Mouse (Mus musculus) inflammation-experienced regulatory T-cells, adult 6 months (primary cell): ENCODE results near the gene Ormdl3. TPM values are rescaled to one million over a fixed set of nuclear protein-coding genes. Genes with fewer than 3 reads are reported as not detected.
"Not testable (repeated sequence)": the region's sequence is repeated elsewhere in the genome, so short reads cannot be mapped to it uniquely, and the experiment has no call there.

Experiments
- ATAC-seq: one replicate; pipeline ENCODE4 v1.8.0; 2017
- polyA plus RNA-seq, 3 experiments: library from polyadenylated mRNA; unstranded; fragments of 100-300 nt; shearing (Covaris generic); gene quantifications; one replicate each; pipeline ENCODE4 v1.2.1; 2017

Ormdl3 gene
- polyA plus RNA-seq, result 10 to 100 TPM; 23.6 to 31.0 (median 30.7) TPM

GRCm38 (mm10) chr11:98586892-98587563 is at the start of gene Ormdl3:
Gene Ormdl3, minus strand, starts transcription at chr11:98587368.
- peak; percentile 95 for ATAC-seq

DNA sequence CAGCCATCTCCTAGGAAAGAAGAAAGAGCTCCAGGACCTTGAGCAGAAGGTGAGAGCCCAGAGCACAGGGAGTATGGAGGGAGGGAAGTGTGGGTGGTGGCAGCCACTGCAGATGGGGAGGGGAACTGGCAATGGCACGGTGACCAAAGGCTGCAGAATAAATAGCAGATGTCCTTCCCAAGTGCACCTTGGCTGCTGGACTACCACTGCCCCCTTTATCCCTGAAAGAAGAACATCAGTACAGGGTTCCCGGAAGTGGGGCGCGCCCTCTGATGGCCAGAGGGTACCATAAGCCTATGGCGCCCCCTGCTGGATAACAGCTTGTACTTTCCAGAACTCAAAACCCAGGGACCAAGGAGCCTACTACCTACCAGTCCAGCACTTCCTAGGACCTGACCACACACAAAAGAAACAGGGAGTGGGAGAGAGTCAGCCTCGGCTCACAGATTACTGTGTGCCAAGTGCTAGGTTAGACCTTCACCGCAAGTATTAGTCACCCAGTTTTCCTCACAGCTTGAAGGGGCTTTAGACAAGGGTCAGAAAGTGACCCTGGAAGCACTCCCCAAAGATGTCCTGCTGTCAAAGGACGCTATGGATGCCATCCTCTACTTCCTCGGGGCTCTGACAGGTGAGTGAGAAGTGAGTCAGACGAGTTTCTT is 48.3 kb upstream of the Ormdl3 start:
- ATAC-seq, result peak; percentile 64

DNA sequence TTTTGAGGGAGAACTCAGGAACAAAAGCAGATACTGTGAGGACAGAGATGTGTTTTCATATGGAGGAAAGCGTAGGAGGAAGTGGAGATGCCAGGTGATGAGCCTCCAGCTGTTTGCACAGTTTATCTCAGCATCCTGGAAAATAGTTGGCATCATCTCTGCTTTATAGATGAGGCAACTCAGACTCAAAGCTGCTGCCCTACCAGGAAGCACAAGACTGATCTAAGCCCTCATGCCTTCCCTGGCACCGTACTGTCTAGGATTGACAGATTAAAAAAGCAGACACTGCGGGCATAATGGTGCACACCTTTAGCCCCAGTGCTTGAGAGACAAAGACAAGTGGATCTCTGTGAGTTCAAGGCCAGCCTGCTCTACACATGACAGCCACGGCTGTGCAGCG is 43.5 kb upstream of the Ormdl3 start:
- ATAC-seq, result no peak

DNA sequence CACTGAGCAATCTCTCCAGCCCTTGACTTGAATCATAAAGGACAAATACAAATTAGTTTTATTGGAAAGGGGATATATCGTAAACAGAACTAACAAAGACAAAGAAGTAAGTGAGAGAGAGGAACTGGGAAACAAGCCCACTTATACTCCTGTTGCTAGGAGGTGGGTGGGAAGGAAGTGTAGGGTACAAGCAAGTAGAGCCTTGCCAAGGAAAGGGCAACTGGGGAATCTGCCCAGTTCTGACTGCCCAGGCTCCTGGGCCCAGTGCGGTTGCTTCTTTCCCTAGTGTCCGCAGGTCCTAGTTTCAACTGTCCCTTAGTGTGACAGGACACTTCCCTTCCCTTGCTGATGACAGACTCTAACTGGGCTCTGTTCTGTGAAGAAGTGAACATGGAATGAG is 41.5 kb upstream of the Ormdl3 start:
- ATAC-seq, result no peak

- no peak for ATAC-seq
These were observed 38.6 kb upstream of the Ormdl3 start, which contains the start of the genes Gm12355 and Gsdma3 for GRCm38 (mm10) chr11:98625611-98626410. Gene Gm12355, minus strand, starts transcription at chr11:98625661. Gene Gsdma3, plus strand, starts transcription at chr11:98626360.

DNA sequence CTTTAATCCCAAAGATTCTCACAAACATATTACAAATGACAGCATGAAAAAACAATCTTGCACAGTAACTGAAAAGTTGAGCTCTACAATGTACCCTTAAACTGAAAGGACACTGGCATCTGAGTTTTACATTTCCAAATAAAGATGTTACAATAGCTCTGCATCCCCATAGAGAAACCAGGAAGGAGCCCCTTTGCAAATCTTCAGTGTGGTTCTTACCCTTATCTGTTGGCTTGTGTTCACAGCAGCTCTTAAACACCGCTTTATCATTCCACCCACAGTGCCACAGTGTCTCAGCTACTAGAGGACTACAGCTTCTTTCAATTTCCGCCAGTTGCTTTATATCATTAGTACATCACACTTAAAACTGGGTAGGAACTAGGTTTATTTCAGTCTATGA is 37.2 kb upstream of the Ormdl3 start:
- not testable (repeated sequence) for ATAC-seq

GRCm38 (mm10) chr11:98623981-98624380 is 36.8 kb upstream of the Ormdl3 start:
- ATAC-seq, result not testable (repeated sequence)

DNA sequence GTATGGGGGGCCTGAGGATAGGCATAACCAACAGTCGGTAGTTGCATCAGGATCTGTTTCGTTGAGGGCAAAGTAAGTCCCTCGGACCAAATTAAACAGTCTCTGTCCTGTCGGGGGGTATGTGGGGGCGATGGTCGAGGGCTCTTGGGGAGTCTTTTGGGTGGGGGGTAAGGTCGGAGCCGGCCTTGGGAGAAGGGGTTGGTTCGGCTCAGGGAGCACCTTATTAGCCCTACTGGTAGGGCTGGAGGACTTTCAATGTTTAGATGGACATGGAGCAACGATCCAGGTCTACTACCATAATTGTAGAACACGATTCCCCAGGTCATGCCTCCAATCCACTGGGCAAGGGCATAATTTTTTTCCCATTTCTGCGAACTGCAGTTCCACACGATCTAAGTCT is 33.6 kb upstream of the Ormdl3 start:
- no peak for ATAC-seq

GRCm38 (mm10) chr11:98606763-98607162 is 19.6 kb upstream of the Ormdl3 start:
- ATAC-seq, result peak; percentile 50

DNA sequence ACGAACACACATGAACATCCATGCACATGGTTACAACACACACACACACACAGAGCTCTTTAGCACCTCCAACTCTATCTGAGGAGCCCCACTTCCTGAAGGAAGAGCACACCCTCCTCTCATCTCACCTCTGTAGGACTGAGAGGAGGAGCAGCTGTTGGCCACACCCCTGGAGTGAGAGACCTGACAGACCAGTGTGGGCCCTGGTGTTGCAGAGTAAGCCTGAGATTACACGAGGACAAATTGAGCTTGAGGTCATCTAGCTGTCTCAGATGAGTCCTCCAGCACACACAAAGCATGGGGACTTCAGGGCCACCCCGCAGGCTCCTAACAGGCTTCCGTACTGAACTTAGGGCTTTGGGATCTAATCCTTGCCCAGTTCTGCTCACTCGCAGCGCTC is 17.7 kb upstream of the Ormdl3 start:
- not testable (repeated sequence) for ATAC-seq

- no peak for ATAC-seq
These were observed 16.8 kb upstream of the Ormdl3 start for GRCm38 (mm10) chr11:98603953-98604352.

DNA sequence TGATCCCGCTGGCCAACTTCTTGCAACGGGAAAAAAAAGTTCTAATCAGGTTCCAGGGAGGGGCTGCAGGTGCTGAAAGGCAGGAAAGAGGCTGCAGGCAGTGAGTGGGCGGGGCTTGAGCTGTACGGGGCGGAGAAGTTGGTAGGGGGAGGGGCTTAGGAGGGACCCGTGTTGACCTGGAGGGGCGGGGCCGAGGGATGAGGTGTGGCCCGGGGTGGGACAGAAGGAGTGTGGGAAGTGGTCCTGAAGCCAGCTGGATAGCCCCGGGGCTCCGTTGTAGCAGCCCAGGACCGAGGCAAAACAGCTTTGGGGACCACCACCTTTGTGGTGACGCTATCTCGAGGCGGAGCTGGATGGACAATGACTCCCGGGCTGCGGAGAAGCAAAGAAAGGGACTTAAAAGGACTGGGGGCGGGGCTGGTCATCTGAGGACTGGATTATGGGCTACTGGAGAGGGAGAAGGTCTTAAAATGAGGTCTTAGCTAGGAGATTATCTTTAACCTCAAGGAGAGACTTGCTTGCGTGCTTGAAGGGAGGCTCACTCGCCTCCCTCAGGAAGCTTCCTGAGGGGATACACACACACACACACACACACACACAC is 15.0 kb upstream of the Ormdl3 start:
- ATAC-seq, result no peak

GRCm38 (mm10) chr11:98599291-98599690 is 12.1 kb upstream of the Ormdl3 start:
- no peak for ATAC-seq

GRCm38 (mm10) chr11:98598851-98599290 is 11.7 kb upstream of the Ormdl3 start:
- ATAC-seq, result no peak

GRCm38 (mm10) chr11:98597991-98598390 is 10.8 kb upstream of the Ormdl3 start, which contains the start of gene Lrrc3c:
Gene Lrrc3c, plus strand, starts transcription at chr11:98598291.
- no peak for ATAC-seq

- peak; percentile 92 for ATAC-seq
These were observed 10.2 kb upstream of the Ormdl3 start for GRCm38 (mm10) chr11:98597363-98597762.

GRCm38 (mm10) chr11:98595955-98596354 is 8.8 kb upstream of the Ormdl3 start:
- ATAC-seq, result no peak

DNA sequence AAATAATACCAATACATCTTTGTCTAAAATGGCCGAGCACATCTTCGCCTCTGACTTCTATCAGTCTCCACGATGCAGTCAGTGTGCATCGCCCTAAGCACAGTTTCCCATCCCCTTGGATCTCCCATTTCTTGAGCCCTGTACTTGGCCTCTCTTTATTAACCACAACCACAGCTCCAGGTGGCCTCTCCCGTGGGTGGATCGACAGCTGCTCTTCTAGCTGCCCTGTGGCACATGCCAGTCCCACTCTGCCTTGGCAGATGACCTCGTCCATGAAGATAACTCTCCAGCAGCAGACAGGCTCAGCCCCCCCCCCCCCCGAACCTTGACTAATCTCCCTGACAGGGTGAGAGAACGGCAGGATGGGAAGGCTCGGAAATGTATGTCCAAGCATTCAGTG is 8.3 kb upstream of the Ormdl3 start:
- no peak for ATAC-seq

DNA sequence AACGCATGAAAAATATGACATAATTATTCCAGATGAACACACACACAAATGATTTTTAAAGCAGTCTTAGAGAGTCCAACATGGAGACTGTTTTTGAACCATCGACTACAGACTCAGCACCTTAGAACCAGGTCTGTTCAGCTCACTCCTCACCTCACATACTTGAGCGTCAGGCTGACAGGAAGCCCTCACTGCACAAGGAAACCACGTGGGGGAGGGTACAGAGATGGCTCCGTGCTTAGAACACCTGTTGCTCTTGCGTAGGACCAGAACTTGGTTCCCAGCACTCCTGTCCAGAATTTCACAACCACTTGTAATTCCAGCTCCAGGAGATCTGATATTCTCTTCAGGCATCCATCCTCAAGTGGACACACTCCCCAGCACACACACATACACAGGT is 7.9 kb upstream of the Ormdl3 start:
- ATAC-seq, result peak; percentile 44

DNA sequence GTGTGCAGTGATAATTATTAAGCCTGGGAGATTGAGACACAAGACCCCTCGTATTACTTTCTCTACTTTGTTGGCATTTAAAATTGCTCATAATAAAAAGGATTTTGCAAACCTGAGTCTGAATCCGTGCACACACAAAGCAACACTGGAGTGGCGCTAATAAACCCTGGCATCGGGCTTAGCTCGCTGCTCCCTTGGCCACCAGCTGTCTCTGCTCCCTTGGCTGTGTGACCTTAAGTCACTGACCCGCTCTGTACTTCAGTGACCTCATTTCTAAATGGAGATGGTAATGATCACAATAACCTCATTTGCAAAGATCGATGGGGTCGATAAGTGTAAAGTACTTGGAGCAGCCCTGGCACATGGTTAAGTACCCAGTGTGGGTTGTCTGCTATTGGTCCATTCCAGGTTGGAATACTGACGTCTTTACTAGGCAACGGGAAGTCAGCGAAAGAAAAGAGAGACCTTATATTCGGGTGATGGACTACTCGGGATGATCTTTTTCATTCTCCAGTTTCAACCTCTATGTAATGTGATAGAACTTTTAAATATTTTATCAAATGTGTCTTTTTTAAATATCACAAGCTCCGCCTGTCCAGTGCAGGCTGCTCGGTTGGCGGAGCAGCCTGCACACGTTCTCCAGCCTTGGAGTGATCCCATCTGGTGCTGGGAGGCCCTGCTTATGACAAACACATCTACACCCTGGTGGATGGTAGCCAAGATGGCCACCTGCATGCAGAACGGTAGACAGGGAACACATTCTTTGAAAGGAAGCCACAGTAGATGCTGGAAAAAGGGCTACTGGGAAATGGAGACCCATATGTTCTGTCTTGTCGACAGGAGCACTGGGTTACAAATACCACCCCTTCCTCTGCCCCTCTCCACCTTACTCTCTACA is 3.6 kb upstream of the Ormdl3 start:
- ATAC-seq, result no peak

GRCm38 (mm10) chr11:98589306-98589705 is 2.1 kb upstream of the Ormdl3 start:
- no peak for ATAC-seq

DNA sequence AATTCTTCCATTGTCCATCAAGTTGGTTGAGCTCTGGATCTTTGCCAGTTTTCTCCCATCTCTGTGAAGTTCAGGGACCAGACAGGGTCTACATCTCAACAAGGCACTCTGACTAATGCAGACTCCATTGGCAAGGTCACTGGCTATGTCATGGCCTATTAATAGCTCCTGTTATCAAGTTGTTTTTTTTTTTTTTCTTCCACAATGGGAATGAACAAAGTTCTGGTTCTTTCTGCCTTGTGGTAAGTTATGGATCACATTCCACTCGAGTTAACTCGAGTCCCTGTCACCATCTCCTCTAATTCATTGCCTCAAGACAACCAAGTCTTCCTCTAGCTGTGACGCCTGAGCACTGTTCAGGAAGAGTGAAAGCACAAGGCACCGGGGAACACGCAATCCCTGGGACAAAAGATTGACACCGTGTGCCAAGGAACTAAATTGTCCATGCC is 1.7 kb upstream of the Ormdl3 start:
- no peak for ATAC-seq
